Mouse (Mus musculus): ENCODE results near the gene Fam162b.

Gene Fam162b

GRCm38 (mm10) chr10:51590139-51590574, at the start of gene Fam162b:
Gene Fam162b, minus strand, starts transcription at chr10:51590517.
- DNase-seq (ENCODE audit: low read depth) = no peak

GRCm38 (mm10) chr10:51631411-51632136, 41.3 kb upstream of the Fam162b start, which contains the start of gene Gprc6a:
Gene Gprc6a, minus strand, starts transcription at chr10:51631461.
- DNase-seq (ENCODE audit: low read depth) = no peak

- DNase-seq (ENCODE audit: low read depth) = no peak
Observed at GRCm38 (mm10) chr10:51621193-51621592, 30.9 kb upstream of the Fam162b start.

GRCm38 (mm10) chr10:51620126-51620525, 29.8 kb upstream of the Fam162b start:
- no peak for DNase-seq (ENCODE audit: low read depth)

- no peak for DNase-seq (ENCODE audit: low read depth)
Observed at GRCm38 (mm10) chr10:51618538-51618937, 28.2 kb upstream of the Fam162b start.

GRCm38 (mm10) chr10:51614826-51615590, 24.7 kb upstream of the Fam162b start:
- DNase-seq (ENCODE audit: low read depth) = no peak

GRCm38 (mm10) chr10:51613421-51613820, 23.1 kb upstream of the Fam162b start:
- no peak for DNase-seq (ENCODE audit: low read depth)

- no peak for DNase-seq (ENCODE audit: low read depth)
Observed at GRCm38 (mm10) chr10:51611969-51612682, 21.8 kb upstream of the Fam162b start.

- DNase-seq (ENCODE audit: low read depth) = no peak
Observed at GRCm38 (mm10) chr10:51609741-51610425, 19.6 kb upstream of the Fam162b start.

GRCm38 (mm10) chr10:51596928-51597635, 6.8 kb upstream of the Fam162b start:
- no peak for DNase-seq (ENCODE audit: low read depth)

- peak; percentile 30 for DNase-seq (ENCODE audit: low read depth)
Observed at GRCm38 (mm10) chr10:51595001-51595931, 4.9 kb upstream of the Fam162b start.

GRCm38 (mm10) chr10:51591574-51591973, 1.3 kb upstream of the Fam162b start:
- no peak for DNase-seq (ENCODE audit: low read depth)

- DNase-seq (ENCODE audit: low read depth) = no peak
Observed at GRCm38 (mm10) chr10:51584919-51585318, 5.4 kb downstream of the Fam162b start.

GRCm38 (mm10) chr10:51584378-51584777, 5.9 kb downstream of the Fam162b start:
- no peak for DNase-seq (ENCODE audit: low read depth)

GRCm38 (mm10) chr10:51571225-51571996, 18.9 kb downstream of the Fam162b start:
- no peak for DNase-seq (ENCODE audit: low read depth)

GRCm38 (mm10) chr10:51556005-51556404, 34.3 kb downstream of the Fam162b start:
- no peak for DNase-seq (ENCODE audit: low read depth)

- peak; percentile 63 for DNase-seq (ENCODE audit: low read depth)
Observed at GRCm38 (mm10) chr10:51553348-51554123, 36.8 kb downstream of the Fam162b start.

Data from induced T-regulatory cell, adult 2 months (primary cell).